In the genomic region with DNA sequence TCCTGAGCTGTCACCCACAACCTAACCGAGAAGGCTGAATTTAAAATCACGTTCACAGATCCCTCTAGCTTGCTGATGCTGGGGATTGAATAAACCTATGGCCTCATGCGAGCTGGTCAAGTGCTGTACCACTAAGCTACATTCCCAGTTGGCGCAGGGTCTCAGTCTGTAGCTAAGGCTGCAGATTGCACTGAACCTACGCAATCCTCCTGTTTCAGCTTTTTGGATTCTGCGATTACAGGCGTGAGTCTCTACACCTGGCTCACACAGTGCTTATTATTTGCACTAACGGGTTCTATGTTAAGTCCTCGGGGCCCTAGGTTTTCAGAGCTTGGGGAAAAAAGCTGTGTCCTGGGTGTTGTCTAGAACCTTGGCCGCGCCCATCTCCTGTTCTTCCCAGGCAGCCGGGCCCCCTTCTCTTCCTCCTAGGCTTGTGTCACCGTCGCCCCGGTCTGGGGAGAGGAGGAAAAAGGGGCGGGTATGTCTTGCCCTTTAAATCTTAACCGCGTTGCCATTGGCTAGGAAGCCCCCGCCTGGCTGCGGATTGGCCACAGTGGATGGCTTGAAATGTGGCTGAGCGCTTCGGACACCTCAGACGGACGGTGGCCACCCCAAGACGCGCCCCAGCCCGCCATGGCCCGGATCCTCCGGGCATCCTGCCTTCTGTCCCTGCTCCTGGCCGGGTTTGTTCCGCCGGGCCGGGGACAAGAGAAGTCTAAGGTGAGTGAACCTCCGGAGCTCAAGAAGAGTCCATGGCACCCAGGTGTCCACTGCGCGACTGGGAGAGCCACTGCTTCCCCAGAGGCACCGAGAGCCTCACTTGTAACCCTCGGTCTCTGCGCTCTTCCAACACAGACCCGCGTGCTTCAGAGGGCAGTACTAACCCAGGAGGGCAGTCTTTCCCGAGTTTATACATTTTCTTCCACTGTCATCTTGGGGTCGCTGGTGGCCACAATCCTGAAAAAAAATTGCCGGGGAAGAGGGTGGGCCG, we compare ENCODE assay signal across 8 mouse cellular contexts. TPM values are rescaled to one million over a fixed set of nuclear protein-coding genes. Genes with fewer than 3 reads are reported as not detected.
DNase-seq lines count a peak whose midpoint lies in the region; ATAC-seq and TF ChIP-seq lines count a peak whose summit lies in the region.

TSS of gene Gpx3 (plus strand) at position 121 of the 991 bp plus-strand sequence.

- WGBS in embryonic facial prominence, embryonic 12.5 days, result 17% methylated on average over 45 of the region's 45 CpGs
- WGBS in liver, adult 2 months, result 17% methylated on average over 45 of the region's 45 CpGs
- 11% methylated on average over 44 of the region's 45 CpGs for WGBS in midbrain, postnatal 0 days

- no peak for DNase-seq in testis, postnatal 14 days (ENCODE audit: low spot score)
- DNase-seq in heart, adult 8-10 months (ENCODE audit: low spot score), result peak; percentile 87
- peak; percentile 91 to 92 for DNase-seq in kidney, adult 8-10 months
- no peak for DNase-seq in liver, adult 2 months (ENCODE audit: extremely low read depth, low read depth, low spot score)
- DNase-seq in midbrain, postnatal 0 days (ENCODE audit: low spot score), result peak; percentile 75
- peak; percentile 41 for DNase-seq in urinary bladder, adult 2 months (ENCODE audit: low spot score)

- H3K9ac ChIP-seq in embryonic facial prominence, embryonic 12.5 days, result peak within 1 kb of the TSS; percentile 47
- H3K9ac ChIP-seq in liver, adult 2 months (ENCODE audit: low read depth, low read length), result peak within 1 kb of the TSS; percentile 44; the same call in 1 of the 2 replicates
- peak within 1 kb of the TSS; percentile 44 for H3K9ac ChIP-seq in midbrain, postnatal 0 days (replicated peaks; ENCODE audit: low read length, poor library complexity, severe bottlenecking)

- no peaks in the 10 kb centered on the region for H3K79me2 ChIP-seq in liver, adult 2 months (ENCODE audit: control insufficient read depth, insufficient read depth, low read length)

- no peak for TF ChIP-seq CTCF in testis, adult 2 months (IDR thresholded peaks at IDR 0.05; ENCODE audit: control insufficient read depth, insufficient read depth, insufficient replicate concordance, low read depth, low read length)
- no peak for TF ChIP-seq CTCF in liver, adult 2 months (IDR thresholded peaks at IDR 0.05; ENCODE audit: low read depth, low read length)
- TF ChIP-seq CTCF in midbrain, postnatal 0 days (IDR thresholded peaks at IDR 0.05), result no peak

- peak; percentile 85; the same call in 1 of the 2 replicates for ATAC-seq in embryonic facial prominence, embryonic 12.5 days (ENCODE audit: insufficient number of reproducible peaks, insufficient read depth, low FRiP score, low TSS enrichment)
- ATAC-seq in midbrain, postnatal 0 days (ENCODE audit: low FRiP score), result peak; percentile 89

- peak within 1 kb of the TSS; percentile 36 for H3K4me3 ChIP-seq in testis, adult 2 months (ENCODE audit: control insufficient read depth, low read depth, low read length)
- H3K4me3 ChIP-seq in embryonic facial prominence, embryonic 12.5 days, result peak within 1 kb of the TSS; percentile 47
- H3K4me3 ChIP-seq in liver, adult 2 months (ENCODE audit: insufficient read depth, low read depth, low read length), result peak within 1 kb of the TSS; percentile 50
- peak within 1 kb of the TSS; percentile 48 for H3K4me3 ChIP-seq in midbrain, postnatal 0 days (ENCODE audit: low read depth, low read length)

- no peak within 1 kb of the TSS for H3K27ac ChIP-seq in testis, adult 2 months (ENCODE audit: control insufficient read depth, insufficient read depth, low read depth, low read length)
- no peak within 1 kb of the TSS for H3K27ac ChIP-seq in embryonic facial prominence, embryonic 12.5 days
- no peak within 1 kb of the TSS for H3K27ac ChIP-seq in liver, adult 2 months (replicated peaks; ENCODE audit: insufficient read depth, low read depth, low read length)
- no peak within 1 kb of the TSS for H3K27ac ChIP-seq in midbrain, postnatal 0 days (ENCODE audit: low read depth, low read length)

- 0 out of 2 replicates have a peak, but pooled peaks have one; percentile 24 for TF ChIP-seq POLR2A in testis, adult 2 months (IDR thresholded peaks at IDR 0.05; ENCODE audit: control insufficient read depth, low read depth, low read length)
- no peak for TF ChIP-seq POLR2A in liver, adult 2 months (IDR thresholded peaks at IDR 0.05; ENCODE audit: extremely low read depth, insufficient read depth, low read length)

- no peaks in the 10 kb centered on the region for H3K27me3 ChIP-seq in testis, adult 2 months (ENCODE audit: control insufficient read depth, insufficient read depth, low read length)
- no peaks in the 10 kb centered on the region for H3K27me3 ChIP-seq in embryonic facial prominence, embryonic 12.5 days
- peaks cover 5% of the 10 kb centered on the region; the same call in 1 of the 2 replicates for H3K27me3 ChIP-seq in liver, adult 2 months (ENCODE audit: control insufficient read depth, insufficient read depth, low read length)
- H3K27me3 ChIP-seq in midbrain, postnatal 0 days (ENCODE audit: insufficient read depth, low read length), result no peaks in the 10 kb centered on the region

- no peaks in the 10 kb centered on the region for H3K36me3 ChIP-seq in testis, adult 2 months (ENCODE audit: control insufficient read depth, insufficient read depth, low read length)
- no peaks in the 10 kb centered on the region for H3K36me3 ChIP-seq in embryonic facial prominence, embryonic 12.5 days
- H3K36me3 ChIP-seq in liver, adult 2 months (ENCODE audit: control insufficient read depth, insufficient read depth, low read length), result no peaks in the 10 kb centered on the region
- no peaks in the 10 kb centered on the region for H3K36me3 ChIP-seq in midbrain, postnatal 0 days (ENCODE audit: insufficient read depth, low read length)

- H3K4me2 ChIP-seq in embryonic facial prominence, embryonic 12.5 days (replicated peaks), result peak within 1 kb of the TSS; percentile 91
- peak within 1 kb of the TSS; percentile 95 for H3K4me2 ChIP-seq in midbrain, postnatal 0 days (ENCODE audit: low read depth, low read length, poor library complexity, severe bottlenecking)

- no peaks in the 10 kb centered on the region for H3K9me3 ChIP-seq in embryonic facial prominence, embryonic 12.5 days
- no peaks in the 10 kb centered on the region for H3K9me3 ChIP-seq in midbrain, postnatal 0 days (ENCODE audit: low read length)

- peaks cover 5% of the 10 kb centered on the region for H3K4me1 ChIP-seq in testis, adult 2 months (ENCODE audit: control insufficient read depth, insufficient read depth, low read length)
- H3K4me1 ChIP-seq in embryonic facial prominence, embryonic 12.5 days, result peaks cover 10% of the 10 kb centered on the region
- H3K4me1 ChIP-seq in liver, adult 2 months (ENCODE audit: control insufficient read depth, insufficient read depth, low read length), result no peaks in the 10 kb centered on the region
- peaks cover 2% of the 10 kb centered on the region; the same call in 1 of the 2 replicates for H3K4me1 ChIP-seq in midbrain, postnatal 0 days (ENCODE audit: insufficient read depth, low read length)

RNA-seq across cellular contexts. Expression of gene Gpx3, which starts in this region (rescaled TPM):
- 13.0 and 145 TPM in 2 replicates for polyA plus RNA-seq in testis, adult 2 months (2012; rRNA removed)
- polyA plus RNA-seq in embryonic facial prominence, embryonic 12.5 days (2016; fragmentation: Nextera tagmentation; extraction: Ambion mirVana), result 36.8 and 43.5 TPM in 2 replicates
- total RNA-seq in heart, adult 8-10 months (2022), result 100 to 1,000 TPM; 188 to 354 (median 218) TPM
- 2.0 and 3.1 TPM in 2 replicates for total RNA-seq in liver, adult 2 months (2014; rRNA removed)
- polyA plus RNA-seq in liver, adult 2 months (2012; rRNA removed), result 2.7 and 3.3 TPM in 2 replicates
- total RNA-seq in midbrain, postnatal 0 days (2014; rRNA removed), result 14.6 and 23.1 TPM in 2 replicates
- polyA plus RNA-seq in midbrain, postnatal 0 days (2015; fragmentation: Nextera tagmentation; extraction: Ambion mirVana), result 69.3 and 70.3 TPM in 2 replicates
- 53.0 and 110 TPM in 2 replicates for polyA plus RNA-seq in urinary bladder, adult 2 months (2012; rRNA removed)

Comparison
In these comparisons a context has a peak if more than half of its experiments do, and no peak if none do; other contexts are left out.
1. DNase-seq: peak in heart, adult 8-10 months (single experiment), kidney, adult 8-10 months (2 of 2), midbrain, postnatal 0 days (single experiment) and urinary bladder, adult 2 months (single experiment); none in testis, postnatal 14 days (single experiment) and liver, adult 2 months (single experiment).
2. Peak in every context shown above with its lines, with median percentiles within 50 percentile points of each other: H3K4me3 ChIP-seq and H3K9ac ChIP-seq.